Mouse (Mus musculus) embryonic facial prominence, embryonic 14.5 days (tissue): Measurements from ENCODE around the gene 1700109H08Rik. TPM values are rescaled to one million over a fixed set of nuclear protein-coding genes. Genes with fewer than 3 reads are reported as not detected.

Source experiments
- polyA plus RNA-seq: library from polyadenylated mRNA; unstranded; fragments of >200 nt; fragmentation: Nextera tagmentation; extraction: Ambion mirVana; gene quantifications from 2 replicates; pipeline ENCODE4 v1.2.1, GENCODE M21; 2014

1700109H08Rik gene
- polyA plus RNA-seq, 1 experiment from 2014 or later = 1.5 TPM

Other genes starting within 250 kb of the 1700109H08Rik start
- 20.9 and 21.3 TPM in 2 replicates for gene Cdk6, start 230.1 kb upstream of the 1700109H08Rik start, polyA plus RNA-seq
- 24.4 and 27.2 TPM in 2 replicates for gene Fam133b, start 27.7 kb upstream of the 1700109H08Rik start, polyA plus RNA-seq
- gene Pex1, start 24.5 kb downstream of the 1700109H08Rik start, polyA plus RNA-seq = 12.9 and 13.0 TPM in 2 replicates
- 11.4 TPM in 2 replicates for gene Rbm48, start 25.0 kb downstream of the 1700109H08Rik start, polyA plus RNA-seq
- not detected in 2 replicates for gene Tmbim7, start 79.6 kb downstream of the 1700109H08Rik start, polyA plus RNA-seq
- 65.2 and 65.8 TPM in 2 replicates for gene Gatad1, start 85.6 kb downstream of the 1700109H08Rik start, polyA plus RNA-seq
- 13.2 and 15.2 TPM in 2 replicates for gene Ankib1, start 231.4 kb downstream of the 1700109H08Rik start, polyA plus RNA-seq
- 34.4 and 38.3 TPM in 2 replicates for gene Krit1, start 231.6 kb downstream of the 1700109H08Rik start, polyA plus RNA-seq